Mouse (Mus musculus) spleen, adult 2 months (tissue): ENCODE measurements around the gene Pcbp3.

Source experiments
- CTCF ChIP-seq: fragments of 200-500 bp; IDR thresholded peaks from 2 replicates; pipeline ENCODE4 v1.5.1; 2011; ENCODE audit warnings: mild to moderate bottlenecking, inconsistent platforms; ENCODE audit not compliant: insufficient read depth, insufficient read length, insufficient replicate concordance; ENCODE audit errors: extremely low read depth
- POLR2A ChIP-seq: fragments of 200-500 bp; IDR thresholded peaks from 2 replicates; pipeline ENCODE4 v1.6.1; 2011; ENCODE audit warnings: low read depth, low read length, inconsistent platforms

GRCm38 (mm10) chr10:76874879-76875278, 86.8 kb downstream of the Pcbp3 start:
- no peak for TF ChIP-seq POLR2A
- TF ChIP-seq CTCF, result no peak
